Mouse (Mus musculus): Measurements from ENCODE around the gene Vps8. TPM values are rescaled to one million over a fixed set of nuclear protein-coding genes. Genes with fewer than 3 reads are reported as not detected.
"Not testable (repeated sequence)": the region's sequence is repeated elsewhere in the genome, so short reads cannot be mapped to it uniquely, and the experiment has no call there.

The Vps8 gene
- polyA plus RNA-seq, 1 experiment from 2014 or later: 14.2 TPM

- no peaks in the 10 kb centered on the region for H3K4me1 ChIP-seq (ENCODE audit: control insufficient read depth, insufficient read depth, low read length)
- ATAC-seq (ENCODE audit: low FRiP score, low TSS enrichment): no peak
- WGBS: 84% methylated on average over 15 of the region's 15 CpGs
- no peak overlapping the region for H3K4me2 ChIP-seq (replicated peaks; ENCODE audit: low read depth, low read length)
- H3K27ac ChIP-seq (ENCODE audit: low read depth, low read length): no peak overlapping the region
- H3K4me3 ChIP-seq (ENCODE audit: low read length): no peak overlapping the region
- no peak overlapping the region for H3K9ac ChIP-seq (ENCODE audit: low read depth, low read length)
- no peaks in the 10 kb centered on the region for H3K27me3 ChIP-seq (ENCODE audit: control insufficient read depth, insufficient read depth, low read length)
- H3K36me3 ChIP-seq (ENCODE audit: control insufficient read depth, insufficient read depth, low read length): no peaks in the 10 kb centered on the region
- H3K9me3 ChIP-seq (ENCODE audit: control insufficient read depth, low read length): no peaks in the 10 kb centered on the region
These were observed 230.2 kb downstream of the Vps8 start for GRCm38 (mm10) chr16:21653151-21653550.

GRCm38 (mm10) chr16:21654384-21654783, 231.5 kb downstream of the Vps8 start:
- Histone ChIP-seq H3K27ac (ENCODE audit: low read depth, low read length) (no peak overlapping the region), H3K4me1 (ENCODE audit: control insufficient read depth, insufficient read depth, low read length) (no peaks in the 10 kb centered on the region), H3K9me3 (ENCODE audit: control insufficient read depth, low read length) (no peaks in the 10 kb centered on the region), H3K4me2 (replicated peaks; ENCODE audit: low read depth, low read length) (no peak overlapping the region), H3K36me3 (ENCODE audit: control insufficient read depth, insufficient read depth, low read length) (no peaks in the 10 kb centered on the region), H3K4me3 (ENCODE audit: low read length) (no peak overlapping the region), H3K9ac (ENCODE audit: low read depth, low read length) (no peak overlapping the region), H3K27me3 (ENCODE audit: control insufficient read depth, insufficient read depth, low read length) (no peaks in the 10 kb centered on the region)
- WGBS: 88% methylated on average over 5 of the region's 5 CpGs
- no peak for ATAC-seq (ENCODE audit: low FRiP score, low TSS enrichment)

GRCm38 (mm10) chr16:21655291-21655690, 232.4 kb downstream of the Vps8 start:
- Histone ChIP-seq H3K27ac (ENCODE audit: low read depth, low read length) (no peak overlapping the region), H3K9ac (ENCODE audit: low read depth, low read length) (no peak overlapping the region), H3K9me3 (ENCODE audit: control insufficient read depth, low read length) (no peaks in the 10 kb centered on the region), H3K4me2 (replicated peaks; ENCODE audit: low read depth, low read length) (no peak overlapping the region), H3K27me3 (ENCODE audit: control insufficient read depth, insufficient read depth, low read length) (no peaks in the 10 kb centered on the region), H3K4me1 (ENCODE audit: control insufficient read depth, insufficient read depth, low read length) (0 out of 2 replicates have a peak, but pooled peaks cover 2% of the 10 kb centered on the region), H3K36me3 (ENCODE audit: control insufficient read depth, insufficient read depth, low read length) (no peaks in the 10 kb centered on the region), H3K4me3 (ENCODE audit: low read length) (no peak overlapping the region)
- ATAC-seq (ENCODE audit: low FRiP score, low TSS enrichment): no peak
- 46% methylated on average over 6 of the region's 6 CpGs for WGBS

GRCm38 (mm10) chr16:21655961-21656360, 233.0 kb downstream of the Vps8 start:
- no peaks in the 10 kb centered on the region for H3K36me3 ChIP-seq (ENCODE audit: control insufficient read depth, insufficient read depth, low read length)
- 89% methylated on average over 9 of the region's 9 CpGs for WGBS
- no peak overlapping the region for H3K27ac ChIP-seq (ENCODE audit: low read depth, low read length)
- 0 out of 2 replicates have a peak, but pooled peaks cover 4% of the 10 kb centered on the region for H3K4me1 ChIP-seq (ENCODE audit: control insufficient read depth, insufficient read depth, low read length)
- no peaks in the 10 kb centered on the region for H3K9me3 ChIP-seq (ENCODE audit: control insufficient read depth, low read length)
- H3K27me3 ChIP-seq (ENCODE audit: control insufficient read depth, insufficient read depth, low read length): no peaks in the 10 kb centered on the region
- no peak for ATAC-seq (ENCODE audit: low FRiP score, low TSS enrichment)
- H3K4me2 ChIP-seq (replicated peaks; ENCODE audit: low read depth, low read length): no peak overlapping the region
- H3K9ac ChIP-seq (ENCODE audit: low read depth, low read length): no peak overlapping the region
- no peak overlapping the region for H3K4me3 ChIP-seq (ENCODE audit: low read length)

- no peak overlapping the region for H3K9ac ChIP-seq (ENCODE audit: low read depth, low read length)
These were observed 241.9 kb downstream of the Vps8 start for GRCm38 (mm10) chr16:21664633-21665363.

GRCm38 (mm10) chr16:21665423-21665986, 242.6 kb downstream of the Vps8 start:
- Histone ChIP-seq H3K4me1 (ENCODE audit: control insufficient read depth, insufficient read depth, low read length) (no peaks in the 10 kb centered on the region), H3K27me3 (ENCODE audit: control insufficient read depth, insufficient read depth, low read length) (peaks cover 3% of the 10 kb centered on the region; the same call in 1 of the 2 replicates), H3K9me3 (ENCODE audit: control insufficient read depth, low read length) (0 out of 2 replicates have a peak, but pooled peaks cover 2% of the 10 kb centered on the region), H3K4me3 (ENCODE audit: low read length) (no peak overlapping the region), H3K4me2 (replicated peaks; ENCODE audit: low read depth, low read length) (no peak overlapping the region), H3K9ac (ENCODE audit: low read depth, low read length) (no peak overlapping the region), H3K36me3 (ENCODE audit: control insufficient read depth, insufficient read depth, low read length) (no peaks in the 10 kb centered on the region), H3K27ac (ENCODE audit: low read depth, low read length) (no peak overlapping the region)
- WGBS: 35% methylated on average over 4 of the region's 4 CpGs
- no peak for ATAC-seq (ENCODE audit: low FRiP score, low TSS enrichment)

More at GRCm38 (mm10) chr16:21664633-21665363, 241.9 kb downstream of the Vps8 start:
- no peak for ATAC-seq (ENCODE audit: low FRiP score, low TSS enrichment)
- H3K4me1 ChIP-seq (ENCODE audit: control insufficient read depth, insufficient read depth, low read length): 0 out of 2 replicates have a peak, but pooled peaks cover 4% of the 10 kb centered on the region
- H3K27ac ChIP-seq (ENCODE audit: low read depth, low read length): no peak overlapping the region
- no peaks in the 10 kb centered on the region for H3K36me3 ChIP-seq (ENCODE audit: control insufficient read depth, insufficient read depth, low read length)
- 0 out of 2 replicates have a peak, but pooled peaks cover 2% of the 10 kb centered on the region for H3K9me3 ChIP-seq (ENCODE audit: control insufficient read depth, low read length)
- H3K4me3 ChIP-seq (ENCODE audit: low read length): no peak overlapping the region
- H3K27me3 ChIP-seq (ENCODE audit: control insufficient read depth, insufficient read depth, low read length): peaks cover 3% of the 10 kb centered on the region; the same call in 1 of the 2 replicates
- H3K4me2 ChIP-seq (replicated peaks; ENCODE audit: low read depth, low read length): no peak overlapping the region
- WGBS: 25% methylated on average over 18 of the region's 18 CpGs

- H3K4me2 ChIP-seq (replicated peaks; ENCODE audit: low read depth, low read length): no peak overlapping the region
- 81% methylated on average over 4 of the region's 4 CpGs for WGBS
- no peak for ATAC-seq (ENCODE audit: low FRiP score, low TSS enrichment)
- no peak overlapping the region for H3K27ac ChIP-seq (ENCODE audit: low read depth, low read length)
- H3K4me1 ChIP-seq (ENCODE audit: control insufficient read depth, insufficient read depth, low read length): no peaks in the 10 kb centered on the region
- H3K36me3 ChIP-seq (ENCODE audit: control insufficient read depth, insufficient read depth, low read length): peaks cover 3% of the 10 kb centered on the region; the same call in 1 of the 2 replicates
- 0 out of 2 replicates have a peak, but pooled peaks cover 2% of the 10 kb centered on the region for H3K9me3 ChIP-seq (ENCODE audit: control insufficient read depth, low read length)
- no peak overlapping the region for H3K9ac ChIP-seq (ENCODE audit: low read depth, low read length)
- H3K4me3 ChIP-seq (ENCODE audit: low read length): no peak overlapping the region
- no peaks in the 10 kb centered on the region for H3K27me3 ChIP-seq (ENCODE audit: control insufficient read depth, insufficient read depth, low read length)
These were observed 249.0 kb downstream of the Vps8 start for GRCm38 (mm10) chr16:21671878-21672277.

- not testable (repeated sequence) for ATAC-seq (ENCODE audit: low FRiP score, low TSS enrichment); H3K4me1 ChIP-seq (ENCODE audit: control insufficient read depth, insufficient read depth, low read length)
These were observed 250.1 kb downstream of the Vps8 start for GRCm38 (mm10) chr16:21673046-21673445.

GRCm38 (mm10) chr16:21673651-21674050, 250.7 kb downstream of the Vps8 start:
- H3K9me3 ChIP-seq (ENCODE audit: control insufficient read depth, low read length); H3K36me3 ChIP-seq (ENCODE audit: control insufficient read depth, insufficient read depth, low read length); H3K4me3 ChIP-seq (ENCODE audit: low read length); H3K4me1 ChIP-seq (ENCODE audit: control insufficient read depth, insufficient read depth, low read length); H3K27me3 ChIP-seq (ENCODE audit: control insufficient read depth, insufficient read depth, low read length); ATAC-seq (ENCODE audit: low FRiP score, low TSS enrichment); H3K4me2 ChIP-seq (replicated peaks; ENCODE audit: low read depth, low read length); H3K9ac ChIP-seq (ENCODE audit: low read depth, low read length); H3K27ac ChIP-seq (ENCODE audit: low read depth, low read length): not testable (repeated sequence)
- WGBS: 96% methylated on average over 1 of the region's 1 CpGs

More at GRCm38 (mm10) chr16:21673046-21673445, 250.1 kb downstream of the Vps8 start:
- not testable (repeated sequence) for H3K36me3 ChIP-seq (ENCODE audit: control insufficient read depth, insufficient read depth, low read length); H3K27me3 ChIP-seq (ENCODE audit: control insufficient read depth, insufficient read depth, low read length); H3K4me3 ChIP-seq (ENCODE audit: low read length); H3K4me2 ChIP-seq (replicated peaks; ENCODE audit: low read depth, low read length); H3K27ac ChIP-seq (ENCODE audit: low read depth, low read length); H3K9me3 ChIP-seq (ENCODE audit: control insufficient read depth, low read length); H3K9ac ChIP-seq (ENCODE audit: low read depth, low read length)

All from kidney, embryonic 14.5 days (tissue).